Mouse (Mus musculus): ENCODE measurements around the gene Cachd1. TPM values are rescaled to one million over a fixed set of nuclear protein-coding genes. Genes with fewer than 3 reads are reported as not detected.

Cachd1 gene
- polyA plus RNA-seq, 1 experiment from 2014 or later: 16.6 TPM

- no peak for ATAC-seq (ENCODE audit: low read depth)
- no peak overlapping the region for H3K4me3 ChIP-seq
- no peak overlapping the region for H3K9ac ChIP-seq
- 38% methylated on average over 4 of the region's 4 CpGs for WGBS
- H3K4me2 ChIP-seq: no peak overlapping the region
- H3K27ac ChIP-seq (replicated peaks): no peak overlapping the region
- no peaks in the 10 kb centered on the region for H3K27me3 ChIP-seq
- peaks cover 6% of the 10 kb centered on the region for H3K36me3 ChIP-seq
- H3K9me3 ChIP-seq: no peaks in the 10 kb centered on the region
- peaks cover 53% of the 10 kb centered on the region for H3K4me1 ChIP-seq (replicated peaks)
Measured at GRCm38 (mm10) chr4:100913666-100914065, 137.2 kb downstream of the Cachd1 start.

GRCm38 (mm10) chr4:100914532-100914931, 138.1 kb downstream of the Cachd1 start:
- no peak overlapping the region for H3K27ac ChIP-seq (replicated peaks)

GRCm38 (mm10) chr4:100915093-100915492, 138.6 kb downstream of the Cachd1 start:
- 84% methylated on average over 2 of the region's 2 CpGs for WGBS
- no peaks in the 10 kb centered on the region for H3K9me3 ChIP-seq
- no peak overlapping the region for H3K27ac ChIP-seq (replicated peaks)
- no peaks in the 10 kb centered on the region for H3K27me3 ChIP-seq
- H3K4me1 ChIP-seq (replicated peaks): peaks cover 38% of the 10 kb centered on the region
- H3K36me3 ChIP-seq: peaks cover 17% of the 10 kb centered on the region
- no peak for ATAC-seq (ENCODE audit: low read depth)
- no peak overlapping the region for H3K4me2 ChIP-seq
- no peak overlapping the region for H3K9ac ChIP-seq
- H3K4me3 ChIP-seq: no peak overlapping the region

More at GRCm38 (mm10) chr4:100914532-100914931, 138.1 kb downstream of the Cachd1 start:
- Histone ChIP-seq H3K36me3 (peaks cover 13% of the 10 kb centered on the region), H3K9me3 (no peaks in the 10 kb centered on the region), H3K27me3 (no peaks in the 10 kb centered on the region), H3K4me2 (no peak overlapping the region), H3K4me3 (no peak overlapping the region), H3K9ac (no peak overlapping the region), H3K4me1 (replicated peaks) (peaks cover 44% of the 10 kb centered on the region)
- WGBS: 42% methylated on average over 3 of the region's 3 CpGs
- no peak for ATAC-seq (ENCODE audit: low read depth)

- no peak overlapping the region for H3K4me3 ChIP-seq
- no peak for ATAC-seq (ENCODE audit: low read depth)
Measured at GRCm38 (mm10) chr4:100917511-100917910, 141.0 kb downstream of the Cachd1 start.

GRCm38 (mm10) chr4:100920413-100920812, 143.9 kb downstream of the Cachd1 start:
- ATAC-seq (ENCODE audit: low read depth): no peak
- Histone ChIP-seq H3K9ac (no peak overlapping the region), H3K4me2 (no peak overlapping the region), H3K27me3 (no peaks in the 10 kb centered on the region), H3K36me3 (peaks cover 21% of the 10 kb centered on the region), H3K9me3 (no peaks in the 10 kb centered on the region), H3K4me3 (no peak overlapping the region), H3K4me1 (replicated peaks) (peaks cover 15% of the 10 kb centered on the region), H3K27ac (replicated peaks) (no peak overlapping the region)
- 63% methylated on average over 1 of the region's 1 CpGs for WGBS

More at GRCm38 (mm10) chr4:100917511-100917910, 141.0 kb downstream of the Cachd1 start:
- Histone ChIP-seq H3K9ac (no peak overlapping the region), H3K4me2 (no peak overlapping the region), H3K27me3 (no peaks in the 10 kb centered on the region), H3K27ac (replicated peaks) (no peak overlapping the region), H3K36me3 (peaks cover 21% of the 10 kb centered on the region), H3K9me3 (no peaks in the 10 kb centered on the region), H3K4me1 (replicated peaks) (peaks cover 18% of the 10 kb centered on the region)
- WGBS: 93% methylated on average over 1 of the region's 1 CpGs

- no peak overlapping the region for H3K9ac ChIP-seq
- ATAC-seq (ENCODE audit: low read depth): no peak
- peaks cover 21% of the 10 kb centered on the region for H3K36me3 ChIP-seq
- no peak overlapping the region for H3K27ac ChIP-seq (replicated peaks)
- H3K9me3 ChIP-seq: no peaks in the 10 kb centered on the region
- no peak overlapping the region for H3K4me2 ChIP-seq
- WGBS: 78% methylated on average over 11 of the region's 11 CpGs
- peaks cover 15% of the 10 kb centered on the region for H3K4me1 ChIP-seq (replicated peaks)
- no peak overlapping the region for H3K4me3 ChIP-seq
- no peaks in the 10 kb centered on the region for H3K27me3 ChIP-seq
Measured at GRCm38 (mm10) chr4:100922816-100923554, 146.5 kb downstream of the Cachd1 start.

GRCm38 (mm10) chr4:100923598-100923997, 147.1 kb downstream of the Cachd1 start:
- H3K4me1 ChIP-seq (replicated peaks): peaks cover 15% of the 10 kb centered on the region
- no peaks in the 10 kb centered on the region for H3K27me3 ChIP-seq
- H3K27ac ChIP-seq (replicated peaks): no peak overlapping the region
- no peak overlapping the region for H3K4me3 ChIP-seq
- WGBS: 67% methylated on average over 6 of the region's 6 CpGs
- no peak for ATAC-seq (ENCODE audit: low read depth)
- H3K9ac ChIP-seq: no peak overlapping the region
- H3K9me3 ChIP-seq: no peaks in the 10 kb centered on the region
- peaks cover 15% of the 10 kb centered on the region for H3K36me3 ChIP-seq
- no peak overlapping the region for H3K4me2 ChIP-seq

- WGBS: 48% methylated on average over 4 of the region's 4 CpGs
- Histone ChIP-seq H3K4me1 (replicated peaks) (peaks cover 15% of the 10 kb centered on the region), H3K9me3 (no peaks in the 10 kb centered on the region), H3K4me2 (no peak overlapping the region), H3K27me3 (no peaks in the 10 kb centered on the region), H3K27ac (replicated peaks) (no peak overlapping the region), H3K36me3 (peaks cover 9% of the 10 kb centered on the region), H3K4me3 (no peak overlapping the region), H3K9ac (no peak overlapping the region)
- no peak for ATAC-seq (ENCODE audit: low read depth)
Measured at GRCm38 (mm10) chr4:100924276-100924675, 147.8 kb downstream of the Cachd1 start.

GRCm38 (mm10) chr4:100925153-100925552, 148.7 kb downstream of the Cachd1 start:
- Histone ChIP-seq H3K27ac (replicated peaks) (no peak overlapping the region), H3K4me2 (no peak overlapping the region), H3K36me3 (0 out of 2 replicates have a peak, but pooled peaks cover 3% of the 10 kb centered on the region), H3K27me3 (no peaks in the 10 kb centered on the region), H3K9me3 (no peaks in the 10 kb centered on the region), H3K4me3 (no peak overlapping the region), H3K9ac (no peak overlapping the region), H3K4me1 (replicated peaks) (peaks cover 14% of the 10 kb centered on the region)
- 78% methylated on average over 1 of the region's 1 CpGs for WGBS
- ATAC-seq (ENCODE audit: low read depth): no peak

- Histone ChIP-seq H3K27ac (replicated peaks) (no peak overlapping the region), H3K27me3 (no peaks in the 10 kb centered on the region), H3K4me3 (no peak overlapping the region), H3K36me3 (no peaks in the 10 kb centered on the region), H3K4me1 (replicated peaks) (peaks cover 11% of the 10 kb centered on the region), H3K9ac (no peak overlapping the region), H3K4me2 (no peak overlapping the region), H3K9me3 (no peaks in the 10 kb centered on the region)
- 73% methylated on average over 3 of the region's 3 CpGs for WGBS
- no peak for ATAC-seq (ENCODE audit: low read depth)
Measured at GRCm38 (mm10) chr4:100926608-100927007, 150.1 kb downstream of the Cachd1 start.

- Histone ChIP-seq H3K4me2 (no peak overlapping the region), H3K27ac (replicated peaks) (no peak overlapping the region), H3K4me3 (no peak overlapping the region), H3K4me1 (replicated peaks) (peaks cover 11% of the 10 kb centered on the region), H3K9ac (no peak overlapping the region), H3K27me3 (no peaks in the 10 kb centered on the region), H3K9me3 (no peaks in the 10 kb centered on the region), H3K36me3 (no peaks in the 10 kb centered on the region)
- 66% methylated on average over 2 of the region's 2 CpGs for WGBS
- ATAC-seq (ENCODE audit: low read depth): no peak
Measured at GRCm38 (mm10) chr4:100927059-100927458, 150.6 kb downstream of the Cachd1 start.

- Histone ChIP-seq H3K4me2 (no peak overlapping the region), H3K9ac (no peak overlapping the region), H3K27ac (replicated peaks) (no peak overlapping the region), H3K36me3 (0 out of 2 replicates have a peak, but pooled peaks cover under 1% of the 10 kb centered on the region), H3K9me3 (no peaks in the 10 kb centered on the region), H3K4me1 (replicated peaks) (peaks cover 30% of the 10 kb centered on the region), H3K27me3 (no peaks in the 10 kb centered on the region), H3K4me3 (no peak overlapping the region)
- ATAC-seq (ENCODE audit: low read depth): no peak
- 60% methylated on average over 7 of the region's 7 CpGs for WGBS
Measured at GRCm38 (mm10) chr4:100943689-100944088, 167.2 kb downstream of the Cachd1 start.

GRCm38 (mm10) chr4:100944276-100944675, 167.8 kb downstream of the Cachd1 start:
- H3K36me3 ChIP-seq: no peaks in the 10 kb centered on the region
- H3K9ac ChIP-seq: no peak overlapping the region
- no peak overlapping the region for H3K4me2 ChIP-seq
- WGBS: 70% methylated on average over 3 of the region's 3 CpGs
- H3K27ac ChIP-seq (replicated peaks): no peak overlapping the region
- H3K4me1 ChIP-seq (replicated peaks): peaks cover 34% of the 10 kb centered on the region
- no peak for ATAC-seq (ENCODE audit: low read depth)
- no peak overlapping the region for H3K4me3 ChIP-seq
- H3K27me3 ChIP-seq: no peaks in the 10 kb centered on the region
- H3K9me3 ChIP-seq: no peaks in the 10 kb centered on the region
